Mouse (Mus musculus): ENCODE data around the gene Car15. TPM values are rescaled to one million over a fixed set of nuclear protein-coding genes. Genes with fewer than 3 reads are reported as not detected.

The Car15 gene
- polyA plus RNA-seq, 1 experiment from 2014 or later, result 3.3 TPM

DNA sequence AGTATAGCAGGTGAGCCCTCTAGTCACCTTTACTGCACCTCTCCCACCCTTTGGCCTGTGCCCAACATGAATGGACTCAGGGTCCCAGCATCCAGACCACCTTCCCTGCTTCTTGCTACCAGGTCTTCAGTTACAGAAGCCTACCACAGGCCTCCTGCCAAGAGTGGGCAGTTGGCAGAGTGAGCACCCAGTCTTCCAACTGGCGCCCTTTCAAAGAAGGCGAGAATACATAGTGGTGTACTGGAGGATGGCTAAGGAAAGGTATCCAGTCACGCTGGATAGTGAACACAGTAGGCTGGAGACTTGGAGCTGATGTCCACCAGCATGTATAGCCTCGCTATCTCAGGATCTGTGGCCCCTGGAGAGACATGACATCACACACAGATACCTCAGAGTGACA, 44.1 kb downstream of the Car15 start:
- Histone ChIP-seq H3K36me3 (ENCODE audit: control insufficient read depth, insufficient read depth, low read length) (peaks cover 20% of the 10 kb centered on the region), H3K9me3 (replicated peaks; ENCODE audit: control insufficient read depth, low read length, poor library complexity, severe bottlenecking) (no peaks in the 10 kb centered on the region), H3K27ac (ENCODE audit: low read length) (no peak overlapping the region), H3K4me1 (ENCODE audit: control insufficient read depth, insufficient read depth, low read length) (peaks cover 12% of the 10 kb centered on the region), H3K4me2 (ENCODE audit: low read length) (no peak overlapping the region), H3K4me3 (ENCODE audit: low read depth, low read length) (no peak overlapping the region), H3K27me3 (ENCODE audit: control insufficient read depth, insufficient read depth, low read depth, low read length) (peaks cover 30% of the 10 kb centered on the region), H3K9ac (ENCODE audit: low read depth, low read length) (no peak overlapping the region)
- no peak for ATAC-seq
- WGBS, result 92% methylated on average over 4 of the region's 4 CpGs

DNA sequence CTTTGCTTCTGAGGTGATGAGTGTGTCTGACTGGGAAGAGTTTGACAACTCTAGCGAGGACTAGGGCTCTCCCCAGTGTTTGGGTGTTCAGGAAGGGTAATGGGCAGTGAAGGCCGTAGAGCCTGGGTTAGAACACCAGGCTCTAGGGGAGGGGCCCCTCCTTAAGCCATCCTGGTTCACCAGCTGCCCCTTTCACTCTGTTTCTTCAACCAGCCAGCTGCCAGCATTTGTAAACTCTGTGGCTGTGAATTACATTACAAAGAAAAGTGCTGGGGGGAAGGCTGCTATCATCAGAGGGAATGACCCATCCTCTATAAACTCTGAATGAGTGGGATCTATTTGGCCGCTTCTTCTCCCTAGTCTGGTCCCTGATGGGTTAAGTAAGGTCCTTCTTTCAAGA, 45.4 kb downstream of the Car15 start:
- Histone ChIP-seq H3K4me3 (ENCODE audit: low read depth, low read length) (no peak overlapping the region), H3K27me3 (ENCODE audit: control insufficient read depth, insufficient read depth, low read depth, low read length) (peaks cover 17% of the 10 kb centered on the region), H3K4me1 (ENCODE audit: control insufficient read depth, insufficient read depth, low read length) (peaks cover 8% of the 10 kb centered on the region), H3K9ac (ENCODE audit: low read depth, low read length) (no peak overlapping the region), H3K36me3 (ENCODE audit: control insufficient read depth, insufficient read depth, low read length) (peaks cover 29% of the 10 kb centered on the region), H3K9me3 (replicated peaks; ENCODE audit: control insufficient read depth, low read length, poor library complexity, severe bottlenecking) (no peaks in the 10 kb centered on the region), H3K27ac (ENCODE audit: low read length) (no peak overlapping the region), H3K4me2 (ENCODE audit: low read length) (no peak overlapping the region)
- 71% methylated on average over 3 of the region's 3 CpGs for WGBS
- no peak for ATAC-seq

DNA sequence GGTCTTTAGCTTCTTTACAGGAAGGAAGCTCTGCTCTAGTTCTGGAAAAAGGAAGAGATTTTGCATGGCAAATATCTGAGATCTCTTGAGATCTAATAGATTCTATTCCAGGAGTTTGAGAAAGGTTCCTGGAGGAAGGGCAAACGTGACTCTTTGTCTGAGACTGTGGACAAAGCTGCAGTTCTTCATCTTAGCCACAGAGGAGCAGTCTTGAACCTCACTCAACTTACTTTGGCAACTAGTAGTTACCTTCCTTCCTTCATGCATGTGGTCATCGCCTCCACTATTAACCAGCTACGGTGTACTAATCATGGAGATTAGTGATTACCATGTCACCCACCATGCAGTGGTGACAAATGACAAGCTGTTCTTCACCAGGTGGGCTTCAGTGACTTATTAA, 52.8 kb downstream of the Car15 start:
- Histone ChIP-seq H3K4me2 (ENCODE audit: low read length) (no peak overlapping the region), H3K9ac (ENCODE audit: low read depth, low read length) (no peak overlapping the region), H3K27ac (ENCODE audit: low read length) (no peak overlapping the region), H3K9me3 (replicated peaks; ENCODE audit: control insufficient read depth, low read length, poor library complexity, severe bottlenecking) (no peaks in the 10 kb centered on the region), H3K4me3 (ENCODE audit: low read depth, low read length) (no peak overlapping the region), H3K36me3 (ENCODE audit: control insufficient read depth, insufficient read depth, low read length) (peaks cover 36% of the 10 kb centered on the region), H3K4me1 (ENCODE audit: control insufficient read depth, insufficient read depth, low read length) (no peaks in the 10 kb centered on the region), H3K27me3 (ENCODE audit: control insufficient read depth, insufficient read depth, low read depth, low read length) (no peaks in the 10 kb centered on the region)
- 64% methylated on average over 3 of the region's 3 CpGs for WGBS
- ATAC-seq, result no peak

Other genes starting within 250 kb of the Car15 start
- 27.6 and 28.4 TPM in 2 replicates for gene Smpd4, start 219.0 kb downstream of the Car15 start, polyA plus RNA-seq (2015; fragmentation: Nextera tagmentation; extraction: Ambion mirVana)
- 11.6 and 14.6 TPM in 2 replicates for gene Ccdc74a, start 191.9 kb downstream of the Car15 start, polyA plus RNA-seq (2015; fragmentation: Nextera tagmentation; extraction: Ambion mirVana)
- 47.5 and 47.9 TPM in 2 replicates for gene Med15, start 105.5 kb downstream of the Car15 start, polyA plus RNA-seq (2015; fragmentation: Nextera tagmentation; extraction: Ambion mirVana)
- gene Klhl22, start 78.7 kb downstream of the Car15 start, polyA plus RNA-seq (2015; fragmentation: Nextera tagmentation; extraction: Ambion mirVana), result 86.0 and 89.4 TPM in 2 replicates
- gene Scarf2, start 41.1 kb downstream of the Car15 start, polyA plus RNA-seq (2015; fragmentation: Nextera tagmentation; extraction: Ambion mirVana), result 0.88 and 1.2 TPM in 2 replicates
- gene B830017H08Rik, start 5.2 kb downstream of the Car15 start, polyA plus RNA-seq (2015; fragmentation: Nextera tagmentation; extraction: Ambion mirVana), result 3.8 and 4.2 TPM in 2 replicates
- gene Gm20518, start 53.3 kb upstream of the Car15 start, polyA plus RNA-seq (2015; fragmentation: Nextera tagmentation; extraction: Ambion mirVana), result 0.48 and 0.49 TPM in 2 replicates
- 0.09 TPM in 1 of 2 replicates, not detected in the other for gene Tssk1, start 55.9 kb upstream of the Car15 start, polyA plus RNA-seq (2015; fragmentation: Nextera tagmentation; extraction: Ambion mirVana)
- gene Dgcr2, start 60.2 kb upstream of the Car15 start, polyA plus RNA-seq (2015; fragmentation: Nextera tagmentation; extraction: Ambion mirVana), result 108 and 113 TPM in 2 replicates
- not detected in 2 replicates for gene Tssk2, start 60.3 kb upstream of the Car15 start, polyA plus RNA-seq (2015; fragmentation: Nextera tagmentation; extraction: Ambion mirVana)
- 47.6 and 48.6 TPM in 2 replicates for gene Ess2, start 73.0 kb upstream of the Car15 start, polyA plus RNA-seq (2015; fragmentation: Nextera tagmentation; extraction: Ambion mirVana)
- gene Gsc2, start 76.7 kb upstream of the Car15 start, polyA plus RNA-seq (2015; fragmentation: Nextera tagmentation; extraction: Ambion mirVana), result 0.46 and 1.4 TPM in 2 replicates
- 163 and 179 TPM in 2 replicates for gene Slc25a1, start 89.9 kb upstream of the Car15 start, polyA plus RNA-seq (2015; fragmentation: Nextera tagmentation; extraction: Ambion mirVana)
- gene Vpreb2, start 142.1 kb upstream of the Car15 start, polyA plus RNA-seq (2015; fragmentation: Nextera tagmentation; extraction: Ambion mirVana), result not detected in 2 replicates
- 155 and 157 TPM in 2 replicates for gene Dgcr6, start 214.5 kb upstream of the Car15 start, polyA plus RNA-seq (2015; fragmentation: Nextera tagmentation; extraction: Ambion mirVana)